In the genomic region with DNA sequence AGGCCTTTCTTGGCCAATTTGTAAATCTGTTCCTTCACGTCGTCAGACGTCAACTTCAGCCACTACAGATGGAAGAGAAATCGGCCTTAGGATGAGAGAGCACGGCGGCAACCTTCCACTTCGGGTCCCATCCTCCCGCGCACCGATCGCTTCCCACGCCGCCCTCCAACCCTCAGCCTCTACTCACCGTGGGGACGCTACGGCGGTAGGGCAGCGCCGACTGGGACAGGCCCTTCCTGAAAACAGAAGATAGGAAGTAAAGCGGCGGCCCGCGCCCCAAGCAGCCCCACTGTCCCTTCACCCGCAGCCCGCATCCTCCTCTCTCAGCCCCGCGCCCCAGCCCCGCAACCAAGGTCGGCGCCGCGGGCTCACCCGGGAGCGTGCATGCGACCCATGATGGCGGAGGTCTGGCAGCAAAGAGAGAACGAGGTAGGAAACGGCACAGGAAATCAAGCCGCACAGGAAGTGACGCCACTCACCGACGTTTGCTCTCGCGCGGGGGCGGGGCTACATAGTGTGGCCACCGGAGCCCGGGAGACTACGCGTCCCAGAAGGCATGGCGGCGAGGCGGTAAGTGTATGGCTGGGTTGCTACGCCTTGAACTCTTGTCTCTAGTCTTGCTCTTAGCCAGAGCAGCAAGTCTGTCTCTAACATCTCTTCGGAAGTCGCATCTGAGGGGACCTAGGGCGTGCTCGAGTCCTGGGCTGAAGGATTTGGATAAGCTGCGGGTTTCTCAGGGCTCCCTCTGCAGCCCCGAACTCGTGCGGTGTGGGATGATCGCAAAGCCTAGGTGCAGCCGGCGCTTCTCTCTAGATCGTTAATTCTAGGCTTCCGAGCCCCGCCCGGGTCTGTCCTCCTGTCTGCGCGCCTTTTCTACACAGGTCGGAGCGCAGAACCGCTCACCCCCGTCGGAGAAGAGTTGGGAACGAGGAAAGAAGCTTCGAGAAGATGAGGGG, we compare ENCODE assay signal across 8 mouse cellular contexts. TPM values are rescaled to one million over a fixed set of nuclear protein-coding genes. Genes with fewer than 3 reads are reported as not detected.
DNase-seq lines count a peak whose midpoint lies in the region; ATAC-seq lines count a peak whose summit lies in the region.

A gene (minus strand): TSS at position 483 of the 956 bp plus-strand sequence.

- H3K36me3 ChIP-seq in hindbrain, embryonic 15.5 days: peaks cover 32% of the 10 kb centered on the region

- peak within 1 kb of the TSS; percentile 98 for H3K4me3 ChIP-seq in hindbrain, embryonic 15.5 days

- H3K27me3 ChIP-seq in hindbrain, embryonic 15.5 days: no peaks in the 10 kb centered on the region

- H3K9ac ChIP-seq in hindbrain, embryonic 15.5 days: peak within 1 kb of the TSS; percentile 98

- peak within 1 kb of the TSS; percentile 93 for H3K27ac ChIP-seq in hindbrain, embryonic 15.5 days (replicated peaks)

- peaks cover 22% of the 10 kb centered on the region for H3K4me1 ChIP-seq in hindbrain, embryonic 15.5 days (replicated peaks)

- under 1% methylated on average over 77 of the region's 78 CpGs for WGBS in hindbrain, embryonic 15.5 days

- peak; percentile 97 for DNase-seq in R1 (ENCODE audit: low read depth, low spot score)
- peak; percentile 98 to 99 for DNase-seq in cerebellum, postnatal 25 days
- DNase-seq in frontal cortex, postnatal 36 days (ENCODE audit: low spot score in 2 of 2): peak; percentile 97 to 99
- DNase-seq in left cerebral cortex, adult 11 months (ENCODE audit: low spot score): peak; percentile 95
- peak; percentile 98 for DNase-seq in lung, postnatal 4 days
- DNase-seq in retina, postnatal 7 days (ENCODE audit: low read depth, low spot score): peak; percentile 91
- DNase-seq in urinary bladder, adult 2 months (ENCODE audit: low spot score): peak; percentile 95

- no peaks in the 10 kb centered on the region for H3K9me3 ChIP-seq in hindbrain, embryonic 15.5 days

- ATAC-seq in hindbrain, embryonic 15.5 days (ENCODE audit: low FRiP score, low read depth): peak; percentile 100

- peak within 1 kb of the TSS; percentile 67 for H3K4me2 ChIP-seq in hindbrain, embryonic 15.5 days

RNA-seq across cellular contexts. Expression of the gene that starts here (rescaled TPM):
- 480 and 532 TPM in 2 replicates for polyA plus RNA-seq in hindbrain, embryonic 15.5 days (2015; fragmentation: Nextera tagmentation; extraction: Ambion mirVana)
- polyA plus RNA-seq in urinary bladder, adult 2 months (2012; rRNA removed): 1,159 and 1,205 TPM in 2 replicates

Comparison
In these comparisons a context has a peak if more than half of its experiments do, and no peak if none do; other contexts are left out.
1. Peak in every context shown above with its lines: DNase-seq, ATAC-seq, H3K4me3 ChIP-seq and H3K27ac ChIP-seq.